Mouse (Mus musculus) CH12.LX (cell line): ENCODE measurements at regions not wholly inside any gene's neighbourhood (a gene's known extent, or its start where the extent isn't known, plus 50 kb on each side); places are given as distances from the start of the nearest gene placed in this dataset.

Source experiments
- DNase-seq: peaks from one replicate; pipeline ENCODE4 v3.0.0-alpha.2; 2013; ENCODE audit errors: extremely low read depth
- H3K27ac ChIP-seq: 2 replicates; pipeline ENCODE4 v1.5.1; 2012; ENCODE audit warnings: low read depth, mild to moderate bottlenecking, control low read depth, moderate library complexity; ENCODE audit not compliant: insufficient read depth
- H3K27me3 ChIP-seq: replicated peaks from 2 replicates; pipeline ENCODE3; 2012; ENCODE audit warnings: inconsistent platforms
- H3K36me3 ChIP-seq, 2 experiments: replicated peaks in 1 of 2; 2 replicates each; pipeline versions ENCODE3 to v1.6.1; 2012; ENCODE audit warnings: inconsistent platforms in 1 of 2, low read length in 1 of 2, mild to moderate bottlenecking in 1 of 2, mixed read lengths in 1 of 2, moderate library complexity in 1 of 2; ENCODE audit not compliant: control insufficient read depth in 1 of 2, insufficient read depth in 1 of 2
- H3K4me1 ChIP-seq, 2 experiments: 2 replicates each; pipeline ENCODE4 v1.6.1; 2012; ENCODE audit warnings: inconsistent platforms in 1 of 2, moderate library complexity in 1 of 2; ENCODE audit not compliant: insufficient read depth in 2 of 2, control insufficient read depth in 1 of 2
- H3K4me2 ChIP-seq: 2 replicates; pipeline ENCODE4 v1.6.1; 2012; ENCODE audit warnings: low read depth, mild to moderate bottlenecking, control low read depth; ENCODE audit not compliant: poor library complexity, insufficient read depth, severe bottlenecking
- H3K4me3 ChIP-seq, 3 experiments: fragments of 150-350 bp in 1 of 3; sonication (generic) in 1 of 3; replicated peaks in 1 of 3; 2 replicates each; pipeline versions ENCODE3 to v1.5.1; 2011 to 2012; ENCODE audit warnings: low read depth in 2 of 3, low read length in 2 of 3, mild to moderate bottlenecking in 2 of 3, moderate library complexity in 2 of 3, control low read depth in 1 of 3, improper control_type of control experiment in 1 of 3, inconsistent platforms in 1 of 3, mixed read lengths in 1 of 3; ENCODE audit not compliant: poor library complexity in 1 of 3
- H3K79me2 ChIP-seq: replicated peaks from 2 replicates; pipeline ENCODE4 v1.6.1; 2012; ENCODE audit warnings: mild to moderate bottlenecking, moderate library complexity; ENCODE audit not compliant: control insufficient read depth, poor library complexity, insufficient read depth, severe bottlenecking; ENCODE audit errors: extremely low read depth
- H3K9ac ChIP-seq: 2 replicates; pipeline ENCODE4 v1.6.1; 2012; ENCODE audit warnings: low read depth, mild to moderate bottlenecking, control low read depth, moderate library complexity; ENCODE audit not compliant: insufficient read depth
- H3K9me3 ChIP-seq: replicated peaks from 2 replicates; pipeline ENCODE3; 2012; ENCODE audit warnings: low read length, inconsistent platforms, mixed read lengths
- BHLHE40 ChIP-seq: IDR thresholded peaks from 2 replicates; pipeline ENCODE4 v1.6.1; 2011; ENCODE audit warnings: mild to moderate bottlenecking, low read depth, low read length, improper control_type of control experiment
- HCFC1 ChIP-seq: IDR thresholded peaks from 2 replicates; pipeline ENCODE4 v1.6.1; 2012; ENCODE audit warnings: low read depth, mild to moderate bottlenecking, inconsistent platforms, low read length, improper control_type of control experiment
- IRF4 ChIP-seq: IDR thresholded peaks from 2 replicates; pipeline ENCODE4 v1.6.1; 2014; ENCODE audit warnings: low read depth, mild to moderate bottlenecking, inconsistent platforms, low read length, improper control_type of control experiment
- JUN ChIP-seq: IDR thresholded peaks from 2 replicates; pipeline ENCODE4 v1.6.1; 2011; ENCODE audit warnings: low read depth, mild to moderate bottlenecking, low read length, improper control_type of control experiment, moderate library complexity; ENCODE audit not compliant: insufficient read depth
- JUND ChIP-seq: conservative IDR thresholded peaks from 2 replicates; pipeline ENCODE4 v1.6.1; 2011; ENCODE audit warnings: low read depth, low read length, improper control_type of control experiment
- KAT2A ChIP-seq: IDR thresholded peaks from 2 replicates; pipeline ENCODE4 v1.6.1; 2012; ENCODE audit warnings: low read length, improper control_type of control experiment, inconsistent platforms; ENCODE audit not compliant: insufficient replicate concordance
- MAFK ChIP-seq: IDR thresholded peaks from 2 replicates; pipeline ENCODE4 v1.6.1; 2011; ENCODE audit warnings: low read length, improper control_type of control experiment; ENCODE audit not compliant: insufficient replicate concordance
- MEF2A ChIP-seq: IDR thresholded peaks from 2 replicates; pipeline ENCODE4 v1.6.1; 2014; ENCODE audit warnings: low read depth, mild to moderate bottlenecking, inconsistent platforms, low read length, improper control_type of control experiment, borderline replicate concordance
- POLR2A ChIP-seq: IDR thresholded peaks from 2 replicates; pipeline ENCODE4 v1.6.1; 2011; ENCODE audit warnings: low read depth, mild to moderate bottlenecking, improper control_type of control experiment, low read length
- RAD21 ChIP-seq: IDR thresholded peaks from 2 replicates; pipeline ENCODE4 v1.6.1; 2011; ENCODE audit warnings: low read depth, mild to moderate bottlenecking, low read length, improper control_type of control experiment, moderate library complexity
- RCOR1 ChIP-seq: conservative IDR thresholded peaks from 2 replicates; pipeline ENCODE4 v1.6.1; 2012; ENCODE audit warnings: low read depth, mild to moderate bottlenecking, inconsistent platforms, low read length, improper control_type of control experiment
- SIN3A ChIP-seq: IDR thresholded peaks from 2 replicates; pipeline ENCODE4 v1.6.1; 2012; ENCODE audit warnings: low read length, improper control_type of control experiment, inconsistent platforms
- TBP ChIP-seq: conservative IDR thresholded peaks from 2 replicates; pipeline ENCODE4 v1.6.1; 2011; ENCODE audit warnings: low read depth, low read length, improper control_type of control experiment
- TCF12 ChIP-seq: IDR thresholded peaks from 2 replicates; pipeline ENCODE4 v1.6.1; 2014; ENCODE audit warnings: low read depth, mild to moderate bottlenecking, inconsistent platforms, low read length, improper control_type of control experiment
- UBTF ChIP-seq: IDR thresholded peaks from 2 replicates; pipeline ENCODE4 v1.6.1; 2012; ENCODE audit warnings: low read depth, mild to moderate bottlenecking, inconsistent platforms, low read length, improper control_type of control experiment, moderate library complexity
- USF1 ChIP-seq: IDR thresholded peaks from 2 replicates; pipeline ENCODE4 v1.6.1; 2014; ENCODE audit warnings: low read depth, mild to moderate bottlenecking, inconsistent platforms, low read length, improper control_type of control experiment
- USF2 ChIP-seq: conservative IDR thresholded peaks from 2 replicates; pipeline ENCODE4 v1.6.1; 2011; ENCODE audit warnings: low read depth, low read length, improper control_type of control experiment
- ZC3H11A ChIP-seq: IDR thresholded peaks from 2 replicates; pipeline ENCODE4 v1.6.1; 2012; ENCODE audit warnings: low read depth, mild to moderate bottlenecking, inconsistent platforms, low read length, improper control_type of control experiment
- ZKSCAN1 ChIP-seq: IDR thresholded peaks from 2 replicates; pipeline ENCODE4 v1.6.1; 2012; ENCODE audit warnings: low read depth, inconsistent platforms, low read length, improper control_type of control experiment, borderline replicate concordance
- ZMIZ1 ChIP-seq: IDR thresholded peaks from 2 replicates; pipeline ENCODE4 v1.6.1; 2012; ENCODE audit warnings: low read depth, mild to moderate bottlenecking, inconsistent platforms, low read length, improper control_type of control experiment
- ZNF384 ChIP-seq: IDR thresholded peaks from 2 replicates; pipeline ENCODE4 v1.6.1; 2012; ENCODE audit warnings: low read depth, low read length, improper control_type of control experiment, inconsistent platforms
- dilution Hi-C: fragments of 300-500 bp; cut with MboI; formaldehyde crosslinking; loops from 2 replicates; pipeline ENCODE4 v1.14.3; 2020; ENCODE audit warnings: low sequenced_read_pairs; ENCODE audit not compliant: extremely low pct_unique_long_range_greater_than_20kb, extremely low pct_ligation_motif_present
- in situ Hi-C: fragments of 300-500 bp; cut with MboI; formaldehyde crosslinking; loops from 3 replicates; pipeline ENCODE4 v1.14.3; 2019; ENCODE audit warnings: low sequenced_read_pairs, low pct_ligation_motif_present, low pct_unique_long_range_greater_than_20kb, mixed read lengths

GRCm38 (mm10) chr1:193870731-193871130 is 500.6 kb upstream of the Camk1g start:
- Histone ChIP-seq H3K4me3 (no peak overlapping the region), H3K27ac (no peak overlapping the region), H3K4me2 (no peak overlapping the region), H3K9ac (no peak overlapping the region), H3K27me3 (no peaks in the 10 kb centered on the region), H3K36me3 (no peaks in the 10 kb centered on the region), H3K79me2 (no peaks in the 10 kb centered on the region), H3K4me1 (no peaks in the 10 kb centered on the region)
- dilution Hi-C loops = no loop called here
- in situ Hi-C loops = no loop called here
- TF ChIP-seq JUND (no peak), MEF2A (no peak), ZKSCAN1 (no peak), UBTF (no peak), BHLHE40 (no peak), TBP (no peak), JUN (no peak), TCF12 (no peak), KAT2A (no peak), RCOR1 (no peak), ZNF384 (no peak), POLR2A (no peak), IRF4 (no peak), RAD21 (no peak), SIN3A (no peak), USF1 (no peak), USF2 (no peak), ZC3H11A (no peak), ZMIZ1 (no peak), HCFC1 (no peak)
- TF ChIP-seq, all 38 proteins: peak for 0
- DNase-seq = no peak
- no peaks in the 10 kb centered on the region for H3K9me3 ChIP-seq

DNA sequence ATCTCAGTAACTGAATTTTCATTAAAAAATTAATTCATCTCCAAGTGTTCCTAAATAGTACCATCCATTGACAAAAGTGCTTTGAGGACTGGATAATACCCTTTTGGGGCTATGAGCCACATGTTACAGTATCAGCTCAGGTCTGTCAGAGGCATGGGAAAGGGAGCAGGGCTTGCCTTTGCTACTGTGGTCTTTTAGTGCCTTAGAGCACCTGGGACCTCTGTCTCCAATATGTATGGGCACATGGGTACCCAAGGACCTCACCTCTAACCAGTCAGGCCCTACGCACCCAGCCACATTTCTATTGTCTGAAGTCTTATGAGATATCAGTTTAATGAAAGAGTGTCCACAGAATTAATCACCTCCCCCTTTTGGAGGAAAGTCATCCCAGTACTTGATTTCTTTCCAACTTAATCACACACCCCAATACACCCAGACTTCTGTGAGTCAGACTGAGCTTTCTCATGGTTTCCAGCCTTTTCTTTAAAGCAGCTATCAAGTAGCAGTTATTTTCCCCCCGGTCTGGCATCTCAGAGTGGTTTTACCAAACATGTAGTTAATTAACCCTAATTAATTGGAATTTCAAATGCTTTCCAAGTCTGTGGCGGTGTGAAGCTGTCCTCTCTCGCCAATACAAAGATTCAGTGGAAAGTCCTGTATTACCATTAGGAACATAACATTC is 498.7 kb upstream of the Camk1g start:
- no peaks in the 10 kb centered on the region for H3K4me1 ChIP-seq
- no peaks in the 10 kb centered on the region for H3K9me3 ChIP-seq
- TF ChIP-seq MAFK (no peak), ZMIZ1 (no peak)
- H3K4me2 ChIP-seq = no peak overlapping the region
- dilution Hi-C loops = no loop called here
- no peak overlapping the region for H3K27ac ChIP-seq
- in situ Hi-C loops = no loop called here
- no peak for DNase-seq
- H3K4me3 ChIP-seq = no peak overlapping the region
- H3K9ac ChIP-seq = no peak overlapping the region
- no peaks in the 10 kb centered on the region for H3K79me2 ChIP-seq
- no peaks in the 10 kb centered on the region for H3K36me3 ChIP-seq
- H3K27me3 ChIP-seq = no peaks in the 10 kb centered on the region
